Mouse (Mus musculus): Measurements from ENCODE around the gene Ift43. TPM values are rescaled to one million over a fixed set of nuclear protein-coding genes. Genes with fewer than 3 reads are reported as not detected.

Ift43 gene
- polyA plus RNA-seq, 1 experiment from 2014 or later = 61.0 TPM

DNA sequence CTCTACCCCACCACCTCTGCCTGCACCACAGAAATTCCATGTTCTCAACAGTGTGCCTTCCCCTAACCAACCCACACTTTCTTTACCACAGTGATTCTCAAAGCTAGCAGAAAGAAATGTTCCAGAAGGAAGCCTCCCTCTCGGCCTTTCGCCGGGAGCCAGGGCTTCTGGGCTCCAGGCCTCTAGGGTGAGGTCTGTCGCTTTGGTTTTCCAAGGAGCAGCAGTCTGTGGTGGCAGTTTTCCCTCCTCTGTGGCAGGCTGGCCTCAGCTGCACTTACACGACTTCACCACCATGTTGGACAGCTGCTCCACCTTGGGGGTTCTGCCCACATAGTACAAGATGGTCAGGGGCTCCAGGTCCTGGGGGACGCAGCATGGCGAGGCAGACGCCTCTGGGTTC is 24.8 kb upstream of the Ift43 start:
- TF ChIP-seq CTCF (IDR thresholded peaks at IDR 0.05; ENCODE audit: low read depth) = no peak
- Histone ChIP-seq H3K9me3 (ENCODE audit: control insufficient read depth) (no peaks in the 10 kb centered on the region), H3K27me3 (replicated peaks; ENCODE audit: control insufficient read depth, insufficient read depth, low read length) (no peaks in the 10 kb centered on the region), H3K4me3 (ENCODE audit: low read depth, low read length) (no peak overlapping the region), H3K27ac (ENCODE audit: low read depth, low read length) (no peak overlapping the region), H3K36me3 (ENCODE audit: control insufficient read depth, insufficient read depth) (peaks cover 4% of the 10 kb centered on the region; the same call in 1 of the 2 replicates), H3K4me1 (replicated peaks; ENCODE audit: control insufficient read depth, insufficient read depth, low read length) (no peaks in the 10 kb centered on the region), H3K9ac (ENCODE audit: low read depth, low read length) (no peak overlapping the region), H3K4me2 (replicated peaks; ENCODE audit: low read depth) (no peak overlapping the region)
- 85% methylated on average over 8 of the region's 8 CpGs for WGBS
- no peak for ATAC-seq

DNA sequence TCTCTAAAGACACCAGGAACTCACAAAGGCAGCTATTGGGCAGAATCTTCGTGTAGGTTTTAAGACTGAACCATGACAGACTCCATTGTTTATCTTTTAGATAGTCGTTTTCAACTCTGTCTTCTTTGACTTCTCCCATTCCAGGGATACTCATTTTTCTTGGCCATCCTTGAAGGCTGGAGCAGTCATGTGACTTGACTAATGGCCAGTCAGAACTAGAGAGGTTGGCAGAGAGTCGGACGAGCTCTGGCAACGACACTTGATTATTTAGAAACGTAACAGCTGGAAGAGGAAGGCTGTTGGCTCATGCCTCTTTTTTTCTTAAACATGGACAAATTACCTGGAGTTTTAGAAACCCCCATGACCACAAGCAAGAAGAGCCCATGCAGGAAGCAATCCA is 23.0 kb upstream of the Ift43 start:
- no peak overlapping the region for H3K4me2 ChIP-seq (replicated peaks; ENCODE audit: low read depth)
- H3K27ac ChIP-seq (ENCODE audit: low read depth, low read length) = no peak overlapping the region
- no peaks in the 10 kb centered on the region for H3K4me1 ChIP-seq (replicated peaks; ENCODE audit: control insufficient read depth, insufficient read depth, low read length)
- no peaks in the 10 kb centered on the region for H3K27me3 ChIP-seq (replicated peaks; ENCODE audit: control insufficient read depth, insufficient read depth, low read length)
- no peaks in the 10 kb centered on the region for H3K9me3 ChIP-seq (ENCODE audit: control insufficient read depth)
- H3K4me3 ChIP-seq (ENCODE audit: low read depth, low read length) = no peak overlapping the region
- peaks cover 4% of the 10 kb centered on the region; the same call in 1 of the 2 replicates for H3K36me3 ChIP-seq (ENCODE audit: control insufficient read depth, insufficient read depth)
- H3K9ac ChIP-seq (ENCODE audit: low read depth, low read length) = no peak overlapping the region
- WGBS = 70% methylated on average over 6 of the region's 6 CpGs
- no peak for ATAC-seq
- no peak for TF ChIP-seq CTCF (IDR thresholded peaks at IDR 0.05; ENCODE audit: low read depth)

DNA sequence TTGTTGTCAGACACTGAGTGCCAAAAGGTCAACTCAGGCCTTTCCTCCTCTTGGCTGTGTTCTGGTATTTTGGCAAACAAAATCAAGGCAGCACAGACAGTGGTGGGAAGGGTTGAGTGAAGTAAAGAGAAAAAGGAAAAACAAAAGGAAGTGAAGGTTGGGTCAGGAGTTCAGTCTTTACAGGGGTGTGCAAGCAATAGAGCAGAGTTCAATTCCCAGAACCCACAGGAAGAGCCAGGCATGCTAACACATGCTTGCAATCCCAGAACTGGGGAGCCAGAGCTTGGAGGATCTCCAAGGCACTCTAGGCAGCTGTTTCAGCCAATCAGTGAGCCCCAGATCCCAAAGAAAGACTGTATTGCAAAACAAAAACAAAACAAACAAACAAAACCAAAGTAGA is 17.5 kb upstream of the Ift43 start:
- no peak overlapping the region for H3K4me2 ChIP-seq (replicated peaks; ENCODE audit: low read depth)
- no peaks in the 10 kb centered on the region for H3K9me3 ChIP-seq (ENCODE audit: control insufficient read depth)
- ATAC-seq = no peak
- H3K27me3 ChIP-seq (replicated peaks; ENCODE audit: control insufficient read depth, insufficient read depth, low read length) = no peaks in the 10 kb centered on the region
- no peak overlapping the region for H3K4me3 ChIP-seq (ENCODE audit: low read depth, low read length)
- no peak overlapping the region for H3K9ac ChIP-seq (ENCODE audit: low read depth, low read length)
- TF ChIP-seq CTCF (IDR thresholded peaks at IDR 0.05; ENCODE audit: low read depth) = no peak
- peaks cover 3% of the 10 kb centered on the region; the same call in 1 of the 2 replicates for H3K36me3 ChIP-seq (ENCODE audit: control insufficient read depth, insufficient read depth)
- H3K4me1 ChIP-seq (replicated peaks; ENCODE audit: control insufficient read depth, insufficient read depth, low read length) = no peaks in the 10 kb centered on the region
- H3K27ac ChIP-seq (ENCODE audit: low read depth, low read length) = no peak overlapping the region

DNA sequence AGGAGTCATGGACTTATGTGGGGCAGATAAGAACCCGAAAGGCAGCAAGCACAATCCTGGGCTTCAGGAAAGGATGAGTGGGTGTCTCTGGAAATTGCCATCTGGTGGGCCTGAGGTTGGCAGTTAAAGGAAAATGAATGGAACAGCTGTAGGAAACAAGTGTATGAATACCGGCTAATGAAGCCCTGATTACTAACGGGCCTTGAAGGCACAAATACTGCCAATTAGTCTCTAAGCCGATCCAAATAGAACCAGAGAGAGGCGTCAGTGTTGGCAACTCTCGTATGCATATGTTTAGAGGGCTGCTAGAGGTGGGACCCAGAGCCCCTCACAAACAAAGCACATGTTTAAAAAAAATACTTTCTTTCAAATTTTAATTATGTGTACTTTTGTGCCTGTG is 10.9 kb upstream of the Ift43 start:
- TF ChIP-seq CTCF (IDR thresholded peaks at IDR 0.05; ENCODE audit: low read depth) = no peak
- no peak for ATAC-seq
- Histone ChIP-seq H3K4me3 (ENCODE audit: low read depth, low read length) (no peak overlapping the region), H3K4me1 (replicated peaks; ENCODE audit: control insufficient read depth, insufficient read depth, low read length) (no peaks in the 10 kb centered on the region), H3K9ac (ENCODE audit: low read depth, low read length) (no peak overlapping the region), H3K27ac (ENCODE audit: low read depth, low read length) (no peak overlapping the region), H3K4me2 (replicated peaks; ENCODE audit: low read depth) (no peak overlapping the region), H3K36me3 (ENCODE audit: control insufficient read depth, insufficient read depth) (peaks cover 3% of the 10 kb centered on the region; the same call in 1 of the 2 replicates), H3K27me3 (replicated peaks; ENCODE audit: control insufficient read depth, insufficient read depth, low read length) (no peaks in the 10 kb centered on the region), H3K9me3 (ENCODE audit: control insufficient read depth) (no peaks in the 10 kb centered on the region)
- WGBS = 89% methylated on average over 6 of the region's 6 CpGs

DNA sequence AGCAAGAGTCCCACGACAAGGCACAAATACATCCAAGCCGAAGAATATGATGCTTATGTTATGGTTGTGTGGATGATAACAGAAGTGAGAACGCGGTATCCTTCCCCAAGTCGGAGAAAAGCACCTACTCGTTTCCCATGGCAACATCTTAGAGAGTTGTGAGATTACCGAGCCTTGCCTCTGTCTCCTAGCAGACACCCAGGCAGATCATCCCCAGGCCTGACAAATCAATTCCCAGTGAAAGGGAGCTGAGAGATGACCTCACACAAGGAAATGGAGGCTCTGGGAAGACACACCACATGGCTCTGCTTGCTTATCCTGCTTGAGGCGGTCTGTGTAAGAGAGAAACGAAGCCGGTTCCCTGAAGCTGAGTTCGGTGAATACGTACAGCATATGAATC is 7.7 kb upstream of the Ift43 start:
- no peak for TF ChIP-seq CTCF (IDR thresholded peaks at IDR 0.05; ENCODE audit: low read depth)
- Histone ChIP-seq H3K4me1 (replicated peaks; ENCODE audit: control insufficient read depth, insufficient read depth, low read length) (no peaks in the 10 kb centered on the region), H3K27ac (ENCODE audit: low read depth, low read length) (no peak overlapping the region), H3K9me3 (ENCODE audit: control insufficient read depth) (no peaks in the 10 kb centered on the region), H3K27me3 (replicated peaks; ENCODE audit: control insufficient read depth, insufficient read depth, low read length) (0 out of 2 replicates have a peak, but pooled peaks cover 7% of the 10 kb centered on the region), H3K4me2 (replicated peaks; ENCODE audit: low read depth) (no peak overlapping the region), H3K9ac (ENCODE audit: low read depth, low read length) (no peak overlapping the region), H3K36me3 (ENCODE audit: control insufficient read depth, insufficient read depth) (no peaks in the 10 kb centered on the region), H3K4me3 (ENCODE audit: low read depth, low read length) (no peak overlapping the region)
- ATAC-seq = no peak
- 81% methylated on average over 12 of the region's 12 CpGs for WGBS

DNA sequence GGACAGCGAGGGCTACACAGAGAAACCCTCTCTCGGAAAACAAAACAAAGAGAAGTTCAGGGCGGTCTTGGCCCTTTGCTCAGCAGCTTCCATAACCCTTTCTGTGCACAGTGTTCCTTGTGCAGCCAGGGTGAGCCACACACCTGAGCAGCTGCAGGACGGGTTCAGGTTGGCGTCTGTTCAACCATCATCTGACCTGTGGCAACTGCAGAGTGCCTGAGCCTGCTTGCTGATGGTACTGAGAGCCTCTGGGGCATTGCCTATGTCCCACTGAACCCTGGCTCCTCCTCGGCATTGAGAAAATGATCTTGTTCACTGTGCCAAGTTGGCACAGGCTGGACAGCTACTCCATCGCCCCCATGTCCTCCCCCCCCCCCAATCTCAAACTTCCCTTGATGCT is 7.0 kb upstream of the Ift43 start:
- no peak for TF ChIP-seq CTCF (IDR thresholded peaks at IDR 0.05; ENCODE audit: low read depth)
- no peak overlapping the region for H3K27ac ChIP-seq (ENCODE audit: low read depth, low read length)
- no peak for ATAC-seq
- no peaks in the 10 kb centered on the region for H3K36me3 ChIP-seq (ENCODE audit: control insufficient read depth, insufficient read depth)
- 83% methylated on average over 7 of the region's 7 CpGs for WGBS
- no peak overlapping the region for H3K4me3 ChIP-seq (ENCODE audit: low read depth, low read length)
- H3K9me3 ChIP-seq (ENCODE audit: control insufficient read depth) = no peaks in the 10 kb centered on the region
- no peak overlapping the region for H3K4me2 ChIP-seq (replicated peaks; ENCODE audit: low read depth)
- no peak overlapping the region for H3K9ac ChIP-seq (ENCODE audit: low read depth, low read length)
- 0 out of 2 replicates have a peak, but pooled peaks cover 7% of the 10 kb centered on the region for H3K27me3 ChIP-seq (replicated peaks; ENCODE audit: control insufficient read depth, insufficient read depth, low read length)
- no peaks in the 10 kb centered on the region for H3K4me1 ChIP-seq (replicated peaks; ENCODE audit: control insufficient read depth, insufficient read depth, low read length)
